Mouse (Mus musculus): Measurements from ENCODE around the gene Smc1b. TPM values are rescaled to one million over a fixed set of nuclear protein-coding genes. Genes with fewer than 3 reads are reported as not detected.

The Smc1b gene
- polyA plus RNA-seq, 1 experiment from 2014 or later: 0.27 TPM

DNA sequence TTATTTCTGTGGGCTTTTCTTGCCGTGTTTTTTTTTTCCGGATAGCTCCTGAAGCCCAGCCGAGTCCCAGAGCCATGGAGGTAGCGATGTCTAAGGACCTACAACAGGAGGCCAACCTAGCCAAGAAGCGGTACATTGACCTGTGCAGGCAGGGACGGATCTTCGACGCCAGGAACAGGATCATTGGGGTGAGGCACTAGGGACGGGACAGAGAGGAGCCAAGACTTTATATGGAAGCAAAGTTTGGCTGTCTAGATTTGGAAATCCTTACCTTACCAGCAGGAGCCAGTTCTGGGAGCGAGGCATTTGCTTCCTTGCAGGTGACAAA lies 393 bp upstream of the Smc1b start:
- H3K4me2 ChIP-seq: peak overlapping the region; percentile 66
- 18% methylated on average over 10 of the region's 10 CpGs for WGBS
- H3K9me3 ChIP-seq: peaks cover 5% of the 10 kb centered on the region; the same call in 1 of the 2 replicates
- H3K27ac ChIP-seq: no peak overlapping the region
- no peaks in the 10 kb centered on the region for H3K27me3 ChIP-seq
- peak overlapping the region; percentile 62 for H3K9ac ChIP-seq
- no peaks in the 10 kb centered on the region for H3K36me3 ChIP-seq
- peak overlapping the region; percentile 40 for H3K4me3 ChIP-seq
- peaks cover 15% of the 10 kb centered on the region for H3K4me1 ChIP-seq
- ATAC-seq (ENCODE audit: insufficient number of reproducible peaks, insufficient read depth, low FRiP score, low TSS enrichment, low read depth): no peak

- 53% methylated on average over 1 of the region's 1 CpGs for WGBS
- no peak for ATAC-seq (ENCODE audit: insufficient number of reproducible peaks, insufficient read depth, low FRiP score, low TSS enrichment, low read depth)
- Histone ChIP-seq H3K4me2 (no peak overlapping the region), H3K36me3 (no peaks in the 10 kb centered on the region), H3K27me3 (no peaks in the 10 kb centered on the region), H3K4me3 (no peak overlapping the region), H3K9me3 (no peaks in the 10 kb centered on the region), H3K27ac (no peak overlapping the region), H3K9ac (no peak overlapping the region), H3K4me1 (no peaks in the 10 kb centered on the region)
Measured at GRCm38 (mm10) chr15:85085641-85086040, 46.1 kb downstream of the Smc1b start.

DNA sequence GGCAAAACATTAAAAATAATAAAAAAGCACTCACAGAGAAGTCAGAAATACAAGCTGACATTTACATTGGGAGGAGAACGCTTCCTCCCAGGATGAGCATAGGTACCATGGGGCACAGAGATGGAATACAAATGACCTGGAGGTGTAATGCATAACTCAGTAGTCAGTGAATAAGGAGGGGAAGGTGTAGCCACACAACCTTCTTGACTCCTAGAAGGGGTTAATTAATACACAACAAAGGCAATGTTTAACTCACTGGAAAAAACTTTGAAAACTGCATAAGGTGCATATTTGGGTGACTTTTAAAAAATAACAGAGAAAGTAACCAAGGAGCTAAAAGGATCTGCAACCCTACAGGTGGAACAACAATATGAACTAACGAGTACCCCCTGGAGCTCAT lies 59.1 kb downstream of the Smc1b start:
- Histone ChIP-seq H3K36me3 (no peaks in the 10 kb centered on the region), H3K9me3 (no peaks in the 10 kb centered on the region), H3K4me1 (no peaks in the 10 kb centered on the region), H3K27ac (no peak overlapping the region), H3K4me2 (no peak overlapping the region), H3K4me3 (no peak overlapping the region), H3K9ac (no peak overlapping the region), H3K27me3 (no peaks in the 10 kb centered on the region)
- 80% methylated on average over 2 of the region's 2 CpGs for WGBS
- no peak for ATAC-seq (ENCODE audit: insufficient number of reproducible peaks, insufficient read depth, low FRiP score, low TSS enrichment, low read depth)

DNA sequence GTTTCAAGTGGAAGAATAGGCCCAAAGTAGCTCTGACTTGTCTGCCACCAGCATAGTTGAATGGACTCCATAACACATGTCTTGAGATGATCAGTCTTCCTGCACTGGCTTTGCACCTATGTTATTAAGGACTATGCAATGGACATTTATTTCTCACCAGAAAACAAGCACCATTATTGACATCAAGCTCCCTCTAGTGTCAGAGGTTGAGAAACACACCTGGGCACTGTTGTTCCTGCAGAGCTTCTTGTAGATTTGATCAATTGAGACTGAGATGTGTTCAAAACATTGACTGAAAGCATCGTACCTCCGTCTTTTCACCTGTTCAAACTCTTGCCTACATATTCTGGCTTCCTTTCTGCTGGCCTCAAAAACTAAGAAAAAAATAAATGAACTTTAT lies 61.2 kb downstream of the Smc1b start:
- Histone ChIP-seq H3K4me1 (no peaks in the 10 kb centered on the region), H3K36me3 (no peaks in the 10 kb centered on the region), H3K4me3 (no peak overlapping the region), H3K9me3 (no peaks in the 10 kb centered on the region), H3K4me2 (no peak overlapping the region), H3K27me3 (no peaks in the 10 kb centered on the region), H3K27ac (no peak overlapping the region), H3K9ac (no peak overlapping the region)
- 30% methylated on average over 2 of the region's 2 CpGs for WGBS
- no peak for ATAC-seq (ENCODE audit: insufficient number of reproducible peaks, insufficient read depth, low FRiP score, low TSS enrichment, low read depth)

- H3K4me1 ChIP-seq: no peaks in the 10 kb centered on the region
- H3K27me3 ChIP-seq: no peaks in the 10 kb centered on the region
- no peaks in the 10 kb centered on the region for H3K9me3 ChIP-seq
- H3K9ac ChIP-seq: no peak overlapping the region
- no peak overlapping the region for H3K4me3 ChIP-seq
- H3K4me2 ChIP-seq: no peak overlapping the region
- no peak for ATAC-seq (ENCODE audit: insufficient number of reproducible peaks, insufficient read depth, low FRiP score, low TSS enrichment, low read depth)
- peaks cover 28% of the 10 kb centered on the region for H3K36me3 ChIP-seq
- H3K27ac ChIP-seq: no peak overlapping the region
- WGBS: 84% methylated on average over 2 of the region's 2 CpGs
Measured at GRCm38 (mm10) chr15:85063421-85063820, 68.3 kb downstream of the Smc1b start.

DNA sequence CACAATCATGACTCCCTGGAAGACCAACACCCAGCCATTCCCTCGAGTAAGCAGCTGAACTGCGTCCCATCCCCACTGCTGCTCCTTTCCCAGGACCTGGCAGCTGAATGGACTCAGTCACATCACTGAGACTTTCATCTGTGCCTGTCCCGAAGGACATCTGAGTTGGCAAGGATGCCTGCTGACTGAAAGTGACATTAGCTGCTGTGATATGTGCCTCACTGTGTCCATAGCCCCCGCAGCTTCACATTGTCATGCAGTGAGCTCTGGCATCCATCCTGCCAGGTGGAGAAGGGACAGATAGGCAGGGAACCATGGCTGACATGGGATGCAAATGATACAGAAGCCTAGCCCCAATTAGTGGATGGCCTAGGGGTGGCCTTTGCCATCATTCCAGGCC lies 76.6 kb downstream of the Smc1b start:
- Histone ChIP-seq H3K36me3 (peaks cover 68% of the 10 kb centered on the region), H3K4me3 (no peak overlapping the region), H3K27me3 (no peaks in the 10 kb centered on the region), H3K4me2 (no peak overlapping the region), H3K4me1 (no peaks in the 10 kb centered on the region), H3K27ac (no peak overlapping the region), H3K9me3 (no peaks in the 10 kb centered on the region), H3K9ac (no peak overlapping the region)
- 78% methylated on average over 4 of the region's 4 CpGs for WGBS
- ATAC-seq (ENCODE audit: insufficient number of reproducible peaks, insufficient read depth, low FRiP score, low TSS enrichment, low read depth): no peak

DNA sequence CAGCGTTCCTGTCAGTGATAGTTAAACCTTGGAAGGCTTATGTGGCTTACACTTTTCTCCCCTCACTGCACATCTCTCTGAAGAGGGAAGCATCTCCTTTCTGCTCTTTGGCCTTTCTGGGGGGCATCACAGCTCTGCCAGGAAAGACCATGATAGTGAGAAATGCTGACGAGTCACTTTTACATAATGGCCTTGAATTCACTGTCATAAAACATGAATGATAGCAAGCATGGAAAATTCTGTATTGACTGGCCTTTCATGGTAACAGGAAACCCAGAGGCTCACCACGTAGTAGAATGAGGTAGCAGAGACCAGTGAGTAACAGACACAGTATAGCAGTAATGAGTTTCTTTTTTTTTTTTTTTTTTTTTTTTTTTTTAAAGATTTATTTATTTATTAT lies 77.7 kb downstream of the Smc1b start:
- 97% methylated on average over 3 of the region's 3 CpGs for WGBS
- Histone ChIP-seq H3K4me1 (no peaks in the 10 kb centered on the region), H3K9me3 (no peaks in the 10 kb centered on the region), H3K27me3 (no peaks in the 10 kb centered on the region), H3K4me3 (no peak overlapping the region), H3K4me2 (no peak overlapping the region), H3K27ac (no peak overlapping the region), H3K36me3 (peaks cover 68% of the 10 kb centered on the region), H3K9ac (no peak overlapping the region)
- ATAC-seq (ENCODE audit: insufficient number of reproducible peaks, insufficient read depth, low FRiP score, low TSS enrichment, low read depth): no peak

DNA sequence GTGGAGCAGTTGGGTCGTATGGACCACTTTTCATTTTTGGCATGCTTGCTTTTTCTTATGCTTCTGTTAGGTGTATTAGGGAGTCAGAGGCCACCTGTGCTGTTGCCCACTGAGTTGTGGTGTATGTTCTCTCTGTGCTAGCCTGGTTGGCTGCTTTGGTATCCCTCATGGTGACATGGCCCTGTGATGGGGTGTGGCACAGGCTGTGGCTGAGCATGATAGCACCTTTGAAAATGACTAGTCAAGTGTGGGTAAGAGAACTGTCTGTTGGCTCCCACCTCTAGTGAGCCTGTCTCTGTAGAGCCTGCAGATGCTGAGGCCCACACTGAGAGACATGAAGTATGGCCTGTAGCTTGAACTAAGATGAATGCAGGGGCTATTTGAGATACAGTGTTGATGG lies 82.0 kb downstream of the Smc1b start:
- no peak overlapping the region for H3K4me3 ChIP-seq
- H3K27me3 ChIP-seq: no peaks in the 10 kb centered on the region
- 84% methylated on average over 1 of the region's 1 CpGs for WGBS
- H3K36me3 ChIP-seq: peaks cover 85% of the 10 kb centered on the region
- H3K9me3 ChIP-seq: no peaks in the 10 kb centered on the region
- no peak overlapping the region for H3K27ac ChIP-seq
- no peak for ATAC-seq (ENCODE audit: insufficient number of reproducible peaks, insufficient read depth, low FRiP score, low TSS enrichment, low read depth)
- no peak overlapping the region for H3K9ac ChIP-seq
- no peaks in the 10 kb centered on the region for H3K4me1 ChIP-seq
- H3K4me2 ChIP-seq: no peak overlapping the region

DNA sequence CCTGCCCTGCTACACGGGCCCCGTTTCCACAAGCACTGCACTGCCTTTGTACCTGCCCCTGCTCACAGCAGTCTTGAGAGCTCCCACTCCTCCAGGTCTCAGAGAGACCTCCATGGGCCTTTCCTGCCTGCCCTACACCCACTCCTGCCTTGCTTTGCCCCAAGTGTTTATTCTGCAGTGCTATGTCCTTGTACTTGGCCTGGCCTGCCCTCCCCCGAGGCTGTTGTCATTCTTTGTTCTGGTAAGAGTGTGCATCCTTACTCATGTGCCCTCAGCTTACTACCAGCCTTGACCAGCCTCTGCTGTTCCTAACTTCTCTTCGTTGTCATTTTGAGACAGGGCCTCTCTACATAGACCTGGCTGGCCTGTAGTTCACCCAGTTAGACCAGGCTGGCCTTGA lies 83.9 kb downstream of the Smc1b start:
- no peak overlapping the region for H3K9ac ChIP-seq
- WGBS: 90% methylated on average over 4 of the region's 4 CpGs
- H3K27ac ChIP-seq: no peak overlapping the region
- H3K4me2 ChIP-seq: no peak overlapping the region
- H3K4me1 ChIP-seq: peaks cover 12% of the 10 kb centered on the region
- ATAC-seq (ENCODE audit: insufficient number of reproducible peaks, insufficient read depth, low FRiP score, low TSS enrichment, low read depth): no peak
- H3K27me3 ChIP-seq: no peaks in the 10 kb centered on the region
- no peaks in the 10 kb centered on the region for H3K9me3 ChIP-seq
- H3K36me3 ChIP-seq: peaks cover 70% of the 10 kb centered on the region
- no peak overlapping the region for H3K4me3 ChIP-seq

- Histone ChIP-seq H3K4me1 (peaks cover 23% of the 10 kb centered on the region), H3K4me3 (no peak overlapping the region), H3K27me3 (no peaks in the 10 kb centered on the region), H3K9ac (no peak overlapping the region), H3K36me3 (peaks cover 57% of the 10 kb centered on the region), H3K27ac (no peak overlapping the region), H3K4me2 (no peak overlapping the region), H3K9me3 (no peaks in the 10 kb centered on the region)
- no peak for ATAC-seq (ENCODE audit: insufficient number of reproducible peaks, insufficient read depth, low FRiP score, low TSS enrichment, low read depth)
- WGBS: 89% methylated on average over 14 of the region's 14 CpGs
Measured at GRCm38 (mm10) chr15:85046230-85046950, 85.4 kb downstream of the Smc1b start.

DNA sequence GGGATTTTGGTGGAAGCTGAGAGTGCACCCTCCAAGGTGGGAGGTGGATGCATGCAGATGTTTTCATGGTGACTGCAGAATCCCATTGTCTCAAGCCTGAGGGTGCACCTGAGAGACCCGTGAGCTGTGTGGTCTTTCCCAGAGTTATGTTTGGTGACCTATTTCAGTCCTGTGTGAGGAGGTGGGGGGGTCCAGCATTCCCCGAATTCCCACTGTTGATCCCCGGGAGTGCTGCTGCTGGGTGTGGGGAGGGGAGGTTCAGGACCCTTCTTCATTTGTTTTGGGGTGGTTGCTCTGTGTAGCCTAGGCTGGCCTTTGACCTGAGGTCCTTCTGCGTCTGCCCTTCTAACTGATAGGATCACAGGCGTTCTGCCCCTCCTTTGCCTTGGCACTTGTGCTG lies 88.0 kb downstream of the Smc1b start:
- H3K4me1 ChIP-seq: peaks cover 29% of the 10 kb centered on the region
- 72% methylated on average over 5 of the region's 5 CpGs for WGBS
- no peak overlapping the region for H3K27ac ChIP-seq

GRCm38 (mm10) chr15:85043116-85043515 lies 88.6 kb downstream of the Smc1b start:
- 48% methylated on average over 5 of the region's 5 CpGs for WGBS

More for the DNA sequence above, 88.0 kb downstream of the Smc1b start:
- no peak overlapping the region for H3K4me2 ChIP-seq
- H3K9ac ChIP-seq: 0 out of 2 replicates have a peak overlapping the region, but pooled peaks have one; percentile 27
- H3K9me3 ChIP-seq: no peaks in the 10 kb centered on the region
- H3K27me3 ChIP-seq: no peaks in the 10 kb centered on the region
- peaks cover 32% of the 10 kb centered on the region for H3K36me3 ChIP-seq
- no peak overlapping the region for H3K4me3 ChIP-seq
- ATAC-seq (ENCODE audit: insufficient number of reproducible peaks, insufficient read depth, low FRiP score, low TSS enrichment, low read depth): no peak

More at GRCm38 (mm10) chr15:85043116-85043515, 88.6 kb downstream of the Smc1b start:
- no peak overlapping the region for H3K4me2 ChIP-seq
- H3K27ac ChIP-seq: peak overlapping the region; percentile 70
- H3K4me3 ChIP-seq: no peak overlapping the region
- H3K27me3 ChIP-seq: no peaks in the 10 kb centered on the region
- H3K9me3 ChIP-seq: no peaks in the 10 kb centered on the region
- peaks cover 26% of the 10 kb centered on the region for H3K36me3 ChIP-seq
- H3K9ac ChIP-seq: 0 out of 2 replicates have a peak overlapping the region, but pooled peaks have one; percentile 22
- ATAC-seq (ENCODE audit: insufficient number of reproducible peaks, insufficient read depth, low FRiP score, low TSS enrichment, low read depth): no peak
- peaks cover 33% of the 10 kb centered on the region for H3K4me1 ChIP-seq

All from embryonic facial prominence, embryonic 13.5 days (tissue).